Mouse (Mus musculus): ENCODE data around the gene Thumpd2. TPM values are rescaled to one million over a fixed set of nuclear protein-coding genes. Genes with fewer than 3 reads are reported as not detected.

Gene Thumpd2
- total and polyA plus RNA-seq, 2 experiments from 2014 or later: 7.5 to 8.8 TPM

DNA sequence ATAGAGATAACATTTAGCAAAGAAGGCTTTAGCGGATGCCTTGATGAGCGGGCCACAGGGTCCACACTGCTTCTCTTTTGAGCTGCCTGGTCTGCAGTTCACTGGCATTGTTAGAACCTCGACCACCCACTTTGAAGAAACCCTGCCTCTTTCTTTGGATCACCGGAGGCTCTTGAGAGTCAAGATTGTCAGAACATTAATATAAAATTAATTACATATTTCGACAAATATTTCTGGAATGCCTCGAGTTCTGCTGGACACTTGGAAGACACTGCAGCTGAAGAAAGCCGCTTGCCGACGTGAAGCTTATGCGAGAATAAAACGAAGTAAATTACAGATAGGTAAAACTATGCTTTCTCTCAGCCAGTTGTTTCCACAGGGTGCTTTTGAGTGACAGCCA is 60.4 kb downstream of the Thumpd2 start:
- 56% methylated on average over 11 of the region's 11 CpGs for WGBS
- Histone ChIP-seq H3K4me2 (ENCODE audit: low read depth, low read length) (no peak overlapping the region), H3K27ac (ENCODE audit: low read depth) (no peak overlapping the region), H3K9ac (replicated peaks; ENCODE audit: low read depth, low read length) (no peak overlapping the region), H3K36me3 (replicated peaks; ENCODE audit: control insufficient read depth, insufficient read depth, low read length) (no peaks in the 10 kb centered on the region), H3K4me1 (ENCODE audit: control insufficient read depth, insufficient read depth) (peaks cover 8% of the 10 kb centered on the region), H3K9me3 (replicated peaks; ENCODE audit: control insufficient read depth, low read length) (no peaks in the 10 kb centered on the region), H3K4me3 (ENCODE audit: low read depth, low read length) (no peak overlapping the region), H3K27me3 (ENCODE audit: control insufficient read depth, insufficient read depth, low read length) (no peaks in the 10 kb centered on the region)
- TF ChIP-seq EP300 (IDR thresholded peaks at IDR 0.05; ENCODE audit: low read depth) (no peak), CTCF (IDR thresholded peaks at IDR 0.05; ENCODE audit: low read depth) (no peak)
- ATAC-seq (ENCODE audit: insufficient read depth, low read depth) (no peak), DNase-seq (ENCODE audit: low spot score) (no peak)

DNA sequence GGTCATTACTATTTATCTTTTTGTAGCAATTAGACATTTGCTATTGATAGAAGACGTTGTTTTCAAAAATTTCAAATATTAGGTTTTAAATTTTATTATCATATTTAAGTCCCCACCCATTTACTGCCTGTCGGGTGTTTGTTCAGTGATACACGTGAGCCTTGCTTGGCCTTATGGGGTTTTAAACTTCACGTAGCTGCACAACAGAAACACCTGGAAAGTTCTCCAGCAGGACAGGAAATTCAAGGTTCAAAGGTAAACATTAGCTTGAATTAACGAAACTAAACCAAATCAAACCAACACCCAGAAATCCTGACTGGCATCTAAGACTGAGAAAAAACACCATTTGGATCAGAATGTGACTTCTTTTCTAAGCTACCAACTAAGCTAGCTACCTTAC is 62.8 kb downstream of the Thumpd2 start:
- TF ChIP-seq EP300 (IDR thresholded peaks at IDR 0.05; ENCODE audit: low read depth): no peak
- no peak for TF ChIP-seq CTCF (IDR thresholded peaks at IDR 0.05; ENCODE audit: low read depth)
- Histone ChIP-seq H3K36me3 (replicated peaks; ENCODE audit: control insufficient read depth, insufficient read depth, low read length) (no peaks in the 10 kb centered on the region), H3K9ac (replicated peaks; ENCODE audit: low read depth, low read length) (no peak overlapping the region), H3K4me3 (ENCODE audit: low read depth, low read length) (no peak overlapping the region), H3K9me3 (replicated peaks; ENCODE audit: control insufficient read depth, low read length) (no peaks in the 10 kb centered on the region), H3K27ac (ENCODE audit: low read depth) (no peak overlapping the region), H3K4me2 (ENCODE audit: low read depth, low read length) (no peak overlapping the region), H3K4me1 (ENCODE audit: control insufficient read depth, insufficient read depth) (peaks cover 11% of the 10 kb centered on the region), H3K27me3 (ENCODE audit: control insufficient read depth, insufficient read depth, low read length) (no peaks in the 10 kb centered on the region)
- ATAC-seq (ENCODE audit: insufficient read depth, low read depth) (no peak), DNase-seq (ENCODE audit: low spot score) (no peak)
- 83% methylated on average over 5 of the region's 5 CpGs for WGBS

DNA sequence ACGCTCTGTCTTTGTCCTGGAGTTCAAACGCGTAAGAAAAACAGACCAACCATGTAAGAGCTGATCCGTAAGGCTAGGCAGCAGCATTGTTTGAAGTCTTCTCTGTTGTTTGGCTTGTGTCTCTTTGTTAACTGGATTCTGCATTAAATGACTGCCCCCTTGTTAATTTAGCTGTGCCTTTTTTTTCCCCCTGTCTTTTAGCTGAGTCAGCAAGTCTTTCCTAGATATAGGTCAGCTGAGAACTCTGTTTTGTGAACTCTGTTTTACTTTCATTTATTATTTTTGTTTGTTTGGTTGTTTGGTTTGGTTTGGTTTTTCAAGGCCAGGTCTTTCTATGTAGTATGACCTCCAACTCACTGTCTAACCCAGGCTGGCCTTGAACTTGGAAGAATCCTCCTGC is 63.2 kb downstream of the Thumpd2 start:
- 95% methylated on average over 4 of the region's 4 CpGs for WGBS
- H3K4me1 ChIP-seq (ENCODE audit: control insufficient read depth, insufficient read depth): peaks cover 14% of the 10 kb centered on the region
- H3K27me3 ChIP-seq (ENCODE audit: control insufficient read depth, insufficient read depth, low read length): no peaks in the 10 kb centered on the region
- no peak for ATAC-seq (ENCODE audit: insufficient read depth, low read depth)
- TF ChIP-seq CTCF (IDR thresholded peaks at IDR 0.05; ENCODE audit: low read depth) (no peak), EP300 (IDR thresholded peaks at IDR 0.05; ENCODE audit: low read depth) (no peak)
- no peaks in the 10 kb centered on the region for H3K36me3 ChIP-seq (replicated peaks; ENCODE audit: control insufficient read depth, insufficient read depth, low read length)
- H3K9me3 ChIP-seq (replicated peaks; ENCODE audit: control insufficient read depth, low read length): no peaks in the 10 kb centered on the region
- DNase-seq (ENCODE audit: low spot score): no peak
- no peak overlapping the region for H3K27ac ChIP-seq (ENCODE audit: low read depth)
- no peak overlapping the region for H3K9ac ChIP-seq (replicated peaks; ENCODE audit: low read depth, low read length)
- H3K4me2 ChIP-seq (ENCODE audit: low read depth, low read length): no peak overlapping the region
- no peak overlapping the region for H3K4me3 ChIP-seq (ENCODE audit: low read depth, low read length)

DNA sequence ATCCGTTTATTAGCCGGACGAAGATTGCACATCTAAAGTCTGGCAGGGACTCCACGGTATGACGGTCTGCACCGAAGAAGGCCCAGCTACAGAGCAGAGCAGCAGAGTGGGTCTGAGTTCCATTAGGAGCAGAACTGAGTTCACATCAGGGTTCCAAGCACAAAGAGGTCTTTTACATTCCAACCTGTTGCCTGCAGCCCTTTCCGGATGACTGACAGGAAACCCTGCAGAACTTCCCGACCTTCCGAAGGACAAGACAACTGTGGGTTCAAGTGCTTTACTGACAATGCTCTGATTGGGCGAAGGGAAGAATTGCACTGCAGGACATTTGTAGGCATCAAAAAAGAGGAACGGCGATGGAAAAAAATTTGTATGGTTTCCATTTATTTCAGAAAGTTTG is 63.9 kb downstream of the Thumpd2 start:
- Histone ChIP-seq H3K27ac (ENCODE audit: low read depth) (no peak overlapping the region), H3K27me3 (ENCODE audit: control insufficient read depth, insufficient read depth, low read length) (no peaks in the 10 kb centered on the region), H3K4me1 (ENCODE audit: control insufficient read depth, insufficient read depth) (peaks cover 14% of the 10 kb centered on the region), H3K36me3 (replicated peaks; ENCODE audit: control insufficient read depth, insufficient read depth, low read length) (no peaks in the 10 kb centered on the region), H3K4me2 (ENCODE audit: low read depth, low read length) (no peak overlapping the region), H3K9ac (replicated peaks; ENCODE audit: low read depth, low read length) (no peak overlapping the region), H3K4me3 (ENCODE audit: low read depth, low read length) (no peak overlapping the region), H3K9me3 (replicated peaks; ENCODE audit: control insufficient read depth, low read length) (0 out of 2 replicates have a peak, but pooled peaks cover 3% of the 10 kb centered on the region)
- TF ChIP-seq EP300 (IDR thresholded peaks at IDR 0.05; ENCODE audit: low read depth) (no peak), CTCF (IDR thresholded peaks at IDR 0.05; ENCODE audit: low read depth) (no peak)
- DNase-seq (ENCODE audit: low spot score) (no peak), ATAC-seq (ENCODE audit: insufficient read depth, low read depth) (no peak)
- 77% methylated on average over 12 of the region's 12 CpGs for WGBS

DNA sequence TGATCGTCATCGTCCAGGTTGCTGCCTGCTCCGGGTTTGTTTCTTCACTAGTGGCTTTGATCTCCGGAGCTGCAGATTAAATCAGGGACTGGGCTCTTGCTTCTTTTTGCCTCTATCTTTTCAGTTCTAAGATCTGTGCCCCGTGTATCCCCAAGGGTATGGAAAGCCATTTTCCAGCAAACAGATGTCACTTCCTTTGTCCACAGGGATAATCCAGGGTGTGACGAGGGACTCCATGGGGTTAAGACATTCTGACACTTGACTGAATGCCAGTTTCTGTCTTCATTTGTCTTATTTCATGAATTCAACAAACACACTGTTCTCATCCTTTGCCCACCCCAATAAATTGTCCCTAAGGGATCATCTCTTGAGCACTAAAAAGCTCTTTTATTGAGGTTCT is 65.9 kb downstream of the Thumpd2 start:
- Histone ChIP-seq H3K9ac (replicated peaks; ENCODE audit: low read depth, low read length) (no peak overlapping the region), H3K27ac (ENCODE audit: low read depth) (no peak overlapping the region), H3K4me1 (ENCODE audit: control insufficient read depth, insufficient read depth) (0 out of 2 replicates have a peak, but pooled peaks cover 5% of the 10 kb centered on the region), H3K9me3 (replicated peaks; ENCODE audit: control insufficient read depth, low read length) (0 out of 2 replicates have a peak, but pooled peaks cover 3% of the 10 kb centered on the region), H3K36me3 (replicated peaks; ENCODE audit: control insufficient read depth, insufficient read depth, low read length) (no peaks in the 10 kb centered on the region), H3K4me3 (ENCODE audit: low read depth, low read length) (no peak overlapping the region), H3K27me3 (ENCODE audit: control insufficient read depth, insufficient read depth, low read length) (no peaks in the 10 kb centered on the region), H3K4me2 (ENCODE audit: low read depth, low read length) (no peak overlapping the region)
- 64% methylated on average over 6 of the region's 6 CpGs for WGBS
- TF ChIP-seq CTCF (IDR thresholded peaks at IDR 0.05; ENCODE audit: low read depth) (no peak), EP300 (IDR thresholded peaks at IDR 0.05; ENCODE audit: low read depth) (no peak)
- ATAC-seq (ENCODE audit: insufficient read depth, low read depth): no peak
- no peak for DNase-seq (ENCODE audit: low spot score)

DNA sequence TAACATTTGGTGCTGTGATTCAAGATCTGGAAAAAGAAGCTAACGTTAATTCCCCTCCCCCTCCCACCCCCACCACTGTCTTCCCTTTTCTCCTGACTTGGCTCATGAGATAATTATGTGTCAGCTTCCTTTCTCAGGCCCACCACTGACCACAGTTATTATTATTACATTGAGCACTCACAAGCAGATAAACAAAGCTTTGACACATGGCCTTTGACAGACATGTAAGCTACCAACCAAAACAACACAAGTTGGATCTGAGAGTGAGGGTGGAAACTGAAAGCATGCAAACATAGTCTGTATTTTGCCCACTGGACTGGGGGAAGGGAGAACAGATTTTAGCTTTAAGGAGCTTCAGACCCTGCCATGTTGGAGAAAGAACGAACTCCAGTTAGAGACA is 67.7 kb downstream of the Thumpd2 start:
- Histone ChIP-seq H3K27me3 (ENCODE audit: control insufficient read depth, insufficient read depth, low read length) (no peaks in the 10 kb centered on the region), H3K9me3 (replicated peaks; ENCODE audit: control insufficient read depth, low read length) (0 out of 2 replicates have a peak, but pooled peaks cover 3% of the 10 kb centered on the region), H3K4me3 (ENCODE audit: low read depth, low read length) (no peak overlapping the region), H3K9ac (replicated peaks; ENCODE audit: low read depth, low read length) (no peak overlapping the region), H3K36me3 (replicated peaks; ENCODE audit: control insufficient read depth, insufficient read depth, low read length) (no peaks in the 10 kb centered on the region), H3K4me1 (ENCODE audit: control insufficient read depth, insufficient read depth) (0 out of 2 replicates have a peak, but pooled peaks cover 5% of the 10 kb centered on the region), H3K4me2 (ENCODE audit: low read depth, low read length) (no peak overlapping the region), H3K27ac (ENCODE audit: low read depth) (no peak overlapping the region)
- DNase-seq (ENCODE audit: low spot score) (no peak), ATAC-seq (ENCODE audit: insufficient read depth, low read depth) (no peak)
- 57% methylated on average over 2 of the region's 2 CpGs for WGBS
- TF ChIP-seq EP300 (IDR thresholded peaks at IDR 0.05; ENCODE audit: low read depth): no peak
- no peak for TF ChIP-seq CTCF (IDR thresholded peaks at IDR 0.05; ENCODE audit: low read depth)

Data from heart, postnatal 0 days (tissue).